Mouse (Mus musculus) embryo, embryonic 11.5 days (tissue): ENCODE data around the gene Dph1.

Source experiments
- DNase-seq: peaks from one replicate; pipeline ENCODE4 v3.0.0-alpha.2; 2012; ENCODE audit warnings: low read depth, low spot score

Dph1 gene

DNA sequence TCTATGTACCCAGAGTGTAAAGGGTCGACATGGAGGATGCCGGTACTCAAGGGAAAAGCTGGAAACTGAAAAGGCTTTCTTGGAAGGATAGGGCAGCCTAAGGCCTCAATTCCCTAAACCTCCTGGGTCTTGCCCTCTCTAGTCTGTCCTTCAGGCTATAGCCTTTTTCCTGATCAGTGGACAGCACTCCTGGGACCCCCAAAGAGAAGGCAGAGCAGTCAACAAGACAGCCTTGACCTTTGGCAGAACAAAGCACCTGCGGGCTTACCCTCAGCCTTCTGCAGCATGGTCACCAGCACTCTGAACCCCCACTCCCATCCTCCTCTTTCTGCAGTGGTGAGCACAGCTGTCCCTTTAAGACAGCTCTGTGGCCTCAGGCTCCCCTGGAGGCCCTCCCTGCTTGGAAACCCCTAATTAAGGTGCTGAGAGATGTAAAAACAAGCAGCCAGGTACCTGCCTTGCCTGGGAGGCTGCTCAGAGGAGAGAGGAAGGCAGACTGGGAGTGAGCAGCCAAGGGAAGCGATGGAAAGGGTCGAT lies at the start of gene Dph1:
TSS of gene Dph1 (minus strand) at position 337 of the 537 bp plus-strand sequence.
- DNase-seq = no peak

DNA sequence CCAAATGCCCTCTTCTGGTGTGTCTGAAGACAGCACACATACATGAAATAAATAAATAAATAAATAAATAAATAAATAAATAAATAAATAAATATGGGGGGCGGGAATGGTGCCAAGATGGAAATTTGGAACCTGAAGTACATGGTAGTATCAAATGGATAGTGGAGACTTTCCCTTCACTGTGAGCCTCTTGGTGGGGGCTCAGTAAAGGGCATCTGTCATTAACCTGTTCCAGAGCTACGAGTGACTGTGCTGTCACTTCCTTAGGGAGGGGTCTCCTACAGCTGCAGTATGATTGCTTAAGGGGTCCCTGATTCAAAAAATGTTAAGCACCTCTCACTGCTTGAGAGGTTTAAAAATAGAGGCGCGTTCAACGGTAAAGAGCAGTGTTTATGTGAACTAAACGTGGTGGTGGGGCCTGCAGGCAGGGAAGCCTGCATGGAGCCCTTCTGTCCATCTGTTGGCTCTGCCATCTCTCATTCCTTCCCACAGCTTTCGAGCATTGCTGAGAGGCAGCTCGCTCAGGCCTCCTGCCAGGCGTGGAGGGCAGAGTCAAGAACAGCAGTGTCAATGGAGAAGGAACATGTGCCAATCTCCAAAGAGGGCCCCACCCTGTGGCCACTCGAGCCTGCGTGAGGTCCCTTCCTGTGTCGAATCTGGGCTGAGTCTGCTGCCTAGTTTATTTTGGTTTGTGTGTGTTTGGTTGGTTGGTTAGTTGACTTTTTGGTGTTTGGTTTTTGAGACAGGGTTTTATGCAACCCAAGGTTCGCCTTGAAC lies 49.3 kb upstream of the Dph1 start:
- DNase-seq = no peak

DNA sequence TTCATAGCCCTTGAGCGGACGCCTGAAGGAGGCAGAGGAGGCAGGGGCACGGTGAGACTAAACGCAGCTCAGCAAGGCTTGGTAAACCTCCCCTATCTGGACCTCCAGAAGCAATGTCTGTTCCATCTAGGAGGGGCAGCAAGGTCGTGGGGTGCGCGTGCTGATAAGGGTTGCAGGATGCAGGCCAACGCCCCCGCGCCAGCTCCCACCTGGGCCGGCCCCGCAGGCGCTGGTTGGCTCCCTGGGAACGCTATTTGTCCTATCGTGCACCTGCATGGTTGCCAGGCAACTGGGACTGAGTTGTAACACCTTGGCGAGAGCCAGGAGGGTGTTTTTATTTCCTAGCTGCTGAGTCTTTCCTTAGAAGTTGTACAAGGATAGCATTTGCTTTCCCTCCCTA lies 43.7 kb upstream of the Dph1 start:
- no peak for DNase-seq

DNA sequence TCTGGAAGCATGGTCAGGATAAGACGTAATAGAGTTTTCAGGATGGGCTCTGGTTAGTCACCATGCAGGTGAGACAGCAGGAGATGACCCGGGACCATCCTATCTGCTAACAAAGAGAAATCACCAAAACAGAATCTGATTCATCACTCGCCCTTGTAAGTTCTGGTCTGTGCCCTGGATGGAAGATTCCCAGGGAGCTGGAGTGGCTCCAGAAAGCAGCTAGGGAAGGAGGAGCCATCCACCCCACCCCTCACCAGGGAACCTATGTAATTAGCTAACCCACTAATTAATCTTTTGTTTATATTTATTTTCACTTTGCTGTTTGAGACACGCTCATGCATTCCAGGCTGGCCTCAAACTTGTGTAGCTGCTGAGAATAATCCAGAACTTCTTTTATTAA lies 41.4 kb upstream of the Dph1 start:
- no peak for DNase-seq

DNA sequence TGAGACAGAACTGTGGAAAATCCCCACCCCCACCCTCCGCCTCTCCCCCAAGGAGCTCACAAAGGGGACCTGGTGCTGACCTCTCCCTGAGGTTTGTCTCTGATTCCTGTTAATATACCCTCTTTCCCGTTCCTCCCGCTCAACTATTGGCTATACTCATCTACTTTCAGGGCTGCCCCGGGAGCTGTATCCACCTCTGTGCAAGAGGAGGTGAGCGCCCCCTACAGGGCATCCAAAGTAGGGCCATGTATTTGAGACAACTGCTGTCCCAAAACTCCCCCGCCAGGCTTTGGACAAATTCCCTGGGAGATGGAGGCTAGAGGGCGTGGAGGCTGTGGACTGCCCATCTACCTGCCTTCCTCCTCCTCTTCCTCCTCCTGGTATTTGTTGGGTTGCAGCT lies 40.7 kb upstream of the Dph1 start:
- DNase-seq = no peak

DNA sequence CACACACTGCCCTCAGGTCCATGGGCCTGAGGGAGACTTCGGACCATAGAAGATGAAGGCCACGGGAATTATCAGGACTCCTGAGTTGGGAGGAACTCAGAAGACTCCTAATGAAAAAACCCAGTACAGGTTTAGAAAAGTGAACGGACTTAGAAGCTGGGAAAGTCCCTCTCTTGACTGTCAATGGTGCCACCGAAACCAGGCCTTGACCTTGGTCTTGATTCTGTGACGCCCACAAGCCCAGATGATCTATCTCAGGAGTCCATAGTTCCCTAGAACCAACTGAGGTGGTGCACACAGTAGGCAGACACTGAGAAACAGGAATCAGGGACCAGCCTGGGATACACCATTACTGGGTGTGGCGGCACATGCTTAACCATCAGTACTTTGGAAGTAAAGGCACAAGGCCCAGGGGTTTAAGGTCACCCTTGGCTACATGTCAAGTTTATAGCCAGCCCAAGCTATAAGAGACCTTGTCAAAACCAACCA lies 39.3 kb upstream of the Dph1 start:
- DNase-seq = no peak

DNA sequence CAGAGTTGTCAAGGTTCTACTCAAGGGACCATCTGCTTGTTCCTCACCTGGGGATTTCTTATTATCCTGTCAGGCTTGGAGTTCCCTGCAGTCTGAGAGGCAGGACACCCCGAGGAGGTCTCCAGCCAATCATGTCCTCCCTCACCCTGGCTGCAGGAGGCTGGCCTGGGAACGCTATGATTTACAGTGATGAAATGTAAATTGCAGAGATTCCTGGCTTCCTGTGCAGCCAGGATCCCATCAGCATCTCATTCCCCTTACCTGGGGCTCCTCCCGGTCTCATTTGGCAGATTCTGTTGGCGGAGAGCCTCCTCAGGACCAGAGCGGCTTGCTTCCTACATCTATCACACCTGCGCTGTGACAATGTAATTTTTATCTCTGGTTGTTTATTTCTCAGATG lies 38.2 kb upstream of the Dph1 start:
- DNase-seq = no peak

DNA sequence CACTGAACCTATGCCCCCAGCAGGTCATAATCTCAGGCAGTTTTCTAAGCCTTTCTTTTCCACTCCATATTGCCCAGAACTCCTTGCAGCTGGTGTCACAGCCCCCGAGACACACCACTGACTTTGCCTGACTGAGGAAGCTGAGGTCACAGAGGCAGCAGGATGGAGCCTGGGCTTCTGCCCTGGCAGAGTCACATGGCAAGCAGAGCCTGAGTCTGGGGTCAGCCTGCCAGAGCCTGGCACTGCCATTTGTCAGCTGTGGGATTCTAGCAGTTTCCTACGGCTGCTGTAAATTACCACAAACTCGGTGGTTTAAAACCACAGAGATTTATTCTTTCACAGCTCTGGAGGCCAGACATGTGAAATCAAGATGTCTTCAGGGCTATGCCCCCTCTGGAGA lies 36.6 kb upstream of the Dph1 start:
- DNase-seq = no peak

DNA sequence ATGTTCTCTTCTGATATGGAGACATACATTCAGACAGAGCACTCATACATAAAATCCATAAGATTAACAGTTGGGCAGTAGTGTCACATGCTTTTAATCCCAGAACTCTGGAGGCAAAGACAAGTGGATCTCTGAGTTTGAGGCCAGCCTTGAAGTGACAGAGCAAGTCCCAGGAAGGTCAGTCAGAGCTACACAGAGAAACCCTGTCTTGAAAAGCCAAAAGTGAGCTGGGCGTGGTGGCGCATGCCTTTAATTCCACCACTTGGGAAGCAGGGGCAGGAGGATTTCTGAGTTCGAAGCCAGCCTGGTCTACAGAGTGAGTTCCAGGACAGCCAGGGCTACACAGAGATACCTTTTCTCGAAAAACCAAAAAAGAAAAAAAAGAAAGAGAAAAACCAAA lies 33.8 kb upstream of the Dph1 start:
- no peak for DNase-seq

DNA sequence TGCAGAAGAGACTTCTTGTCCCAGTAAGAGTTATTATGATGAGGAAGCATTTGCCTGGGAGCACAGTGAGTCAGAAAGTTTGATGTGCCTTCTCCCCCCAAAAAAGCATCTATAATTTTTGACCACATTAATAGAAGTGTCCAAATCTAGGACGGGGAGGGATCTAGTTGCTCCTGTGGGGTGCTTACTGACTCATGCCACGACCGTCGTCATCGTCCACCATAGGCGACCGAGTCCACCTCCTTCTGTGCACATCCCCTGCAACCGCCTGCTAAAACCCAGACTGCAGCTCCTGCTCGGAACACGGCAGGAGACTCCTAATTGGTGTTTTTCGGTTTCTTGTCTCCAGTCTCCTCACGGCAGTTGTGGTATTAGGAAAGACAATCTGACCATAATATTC lies 33.0 kb upstream of the Dph1 start:
- DNase-seq = no peak

DNA sequence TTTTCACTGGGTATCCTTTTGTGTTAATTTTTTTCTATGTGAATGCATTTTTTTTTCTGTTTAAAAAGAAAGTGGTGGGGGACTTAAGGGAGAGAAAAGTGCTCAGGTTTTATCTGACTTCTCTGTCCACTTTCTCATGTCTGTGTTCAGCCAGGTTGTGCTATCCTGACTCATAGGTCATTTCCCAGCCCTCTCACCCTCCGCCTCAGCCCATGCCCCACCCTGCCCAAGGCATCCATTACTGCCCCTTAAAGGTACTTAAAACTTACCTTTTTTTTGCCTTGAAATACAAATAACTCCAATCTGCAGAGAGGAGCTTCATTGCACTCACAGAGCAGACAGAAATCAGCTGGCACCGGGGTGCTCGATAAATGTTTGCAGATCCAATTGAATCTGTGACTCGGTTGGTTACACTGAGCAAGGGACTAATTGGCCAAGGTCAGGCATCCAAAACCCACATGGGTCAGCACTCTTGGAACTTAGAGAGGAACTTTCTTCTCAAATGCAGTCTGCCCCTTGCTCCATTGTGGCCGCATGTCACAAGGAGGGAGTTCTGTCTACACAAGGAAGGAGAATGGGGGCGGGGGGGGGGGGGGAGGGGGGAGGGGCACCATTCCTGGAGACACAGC lies 29.6 kb upstream of the Dph1 start:
- DNase-seq = no peak

DNA sequence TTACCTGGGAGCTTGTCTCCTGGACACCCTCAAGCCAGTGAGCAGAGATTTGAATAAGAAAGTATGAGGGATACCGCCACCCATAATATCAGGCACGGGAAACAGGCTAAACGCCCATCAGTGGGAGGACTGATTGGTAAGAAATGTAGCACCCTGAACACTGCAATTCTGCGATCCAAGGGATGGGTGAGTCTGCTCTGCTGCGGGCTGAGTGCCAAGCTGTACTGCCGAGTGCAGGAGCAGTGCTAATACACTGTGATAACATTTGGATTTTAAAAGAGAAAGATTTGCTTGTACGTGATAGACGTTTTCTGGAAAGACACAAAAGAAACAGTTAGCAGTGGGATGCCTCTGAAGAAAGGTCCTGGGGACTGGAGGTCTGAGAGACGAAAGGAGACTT lies 29.1 kb upstream of the Dph1 start:
- DNase-seq = no peak

DNA sequence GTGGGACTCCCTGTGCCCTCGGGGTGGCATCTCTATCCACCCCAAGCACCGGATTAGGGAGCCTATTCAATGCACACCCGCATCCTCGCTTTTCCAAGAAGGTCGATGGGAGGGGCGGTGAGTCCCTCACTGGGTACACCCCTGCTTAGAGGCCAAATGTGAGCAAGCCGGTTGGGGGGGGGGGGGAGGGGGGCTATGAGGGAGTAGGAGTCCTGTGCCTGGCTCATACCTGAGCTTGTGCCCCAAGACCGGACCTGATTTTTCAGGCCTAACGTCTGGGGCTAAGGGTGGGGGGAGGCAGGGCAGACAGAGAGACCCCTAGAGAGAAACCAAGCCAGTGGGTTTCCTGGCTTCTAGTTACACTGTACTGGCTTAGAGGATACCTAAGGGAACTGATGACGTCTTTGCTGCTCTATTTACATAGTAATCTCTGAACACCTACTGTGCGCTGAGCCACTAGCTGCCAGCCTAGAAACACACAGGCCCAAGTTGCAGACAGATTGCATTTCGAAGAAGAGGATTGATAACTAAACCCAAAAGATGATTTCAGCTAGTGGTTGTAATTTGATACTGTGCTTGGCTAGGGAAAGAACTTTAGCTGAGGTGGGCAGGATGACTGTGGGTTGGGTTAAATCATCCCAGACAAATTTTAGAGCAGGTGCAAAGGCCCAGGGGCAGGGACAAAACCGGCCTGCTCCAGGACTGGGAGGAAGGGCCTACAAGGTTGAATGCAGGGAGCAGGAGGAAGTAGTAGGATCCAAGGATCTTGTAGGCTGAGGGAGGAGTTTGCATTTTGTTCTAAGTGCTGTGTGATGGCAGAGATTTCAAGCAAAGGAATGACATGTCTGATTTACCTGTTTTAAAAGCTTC lies 23.3 kb upstream of the Dph1 start:
- DNase-seq = no peak

DNA sequence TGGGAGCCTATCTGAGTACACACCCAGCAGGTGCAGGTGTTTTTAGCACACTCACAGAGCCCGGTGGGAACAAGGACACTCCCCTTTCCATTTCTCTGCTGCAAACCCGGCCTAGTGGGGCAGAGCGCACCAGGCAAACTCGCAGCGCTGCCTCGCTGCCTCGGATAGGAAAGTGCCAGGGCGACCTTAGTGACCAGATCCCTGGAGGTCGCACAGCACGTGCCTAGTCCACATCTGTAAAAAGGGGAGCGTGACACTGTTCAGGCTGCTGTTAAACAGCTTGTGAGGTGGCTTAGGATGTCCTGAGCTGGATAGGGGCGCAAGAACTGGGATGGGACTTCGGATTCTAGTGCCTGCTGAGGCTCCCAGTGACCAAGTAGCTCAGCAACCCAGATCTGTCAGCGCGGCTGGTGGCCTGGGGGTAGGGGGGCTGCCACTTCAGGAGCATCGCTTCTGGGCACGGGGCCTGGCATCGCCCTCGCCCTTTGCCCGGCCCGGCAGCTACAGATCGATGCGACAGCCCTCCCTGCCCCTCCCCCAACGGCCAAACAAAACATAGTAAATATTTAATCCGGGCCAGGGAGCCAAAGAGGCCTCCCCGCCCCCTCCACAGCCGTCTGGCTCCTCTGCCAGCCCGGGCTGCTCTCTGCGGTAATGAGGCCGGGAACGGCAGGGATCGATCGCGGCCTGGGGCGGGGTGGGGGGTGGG lies 22.5 kb upstream of the Dph1 start:
- DNase-seq = no peak

DNA sequence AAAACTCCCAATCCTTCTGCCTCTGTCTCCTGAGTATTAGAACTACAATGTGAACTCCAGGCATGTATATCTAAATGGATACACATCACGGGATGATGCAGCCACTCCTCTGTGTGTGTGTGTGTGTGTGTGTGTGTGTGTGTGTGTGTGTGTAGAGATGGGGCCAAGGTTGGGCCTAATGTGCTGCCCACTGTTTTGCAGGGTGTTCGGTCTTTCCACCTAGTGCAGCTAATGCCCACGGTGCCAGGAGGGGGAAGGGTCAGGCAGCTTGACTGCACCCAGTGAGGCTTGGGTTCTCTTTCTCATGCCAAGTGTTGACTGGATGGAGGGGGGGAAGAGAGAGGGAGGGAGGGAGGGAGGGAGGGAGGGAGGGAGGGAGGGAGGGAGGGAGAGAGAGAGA lies 21.8 kb upstream of the Dph1 start:
- no peak for DNase-seq

DNA sequence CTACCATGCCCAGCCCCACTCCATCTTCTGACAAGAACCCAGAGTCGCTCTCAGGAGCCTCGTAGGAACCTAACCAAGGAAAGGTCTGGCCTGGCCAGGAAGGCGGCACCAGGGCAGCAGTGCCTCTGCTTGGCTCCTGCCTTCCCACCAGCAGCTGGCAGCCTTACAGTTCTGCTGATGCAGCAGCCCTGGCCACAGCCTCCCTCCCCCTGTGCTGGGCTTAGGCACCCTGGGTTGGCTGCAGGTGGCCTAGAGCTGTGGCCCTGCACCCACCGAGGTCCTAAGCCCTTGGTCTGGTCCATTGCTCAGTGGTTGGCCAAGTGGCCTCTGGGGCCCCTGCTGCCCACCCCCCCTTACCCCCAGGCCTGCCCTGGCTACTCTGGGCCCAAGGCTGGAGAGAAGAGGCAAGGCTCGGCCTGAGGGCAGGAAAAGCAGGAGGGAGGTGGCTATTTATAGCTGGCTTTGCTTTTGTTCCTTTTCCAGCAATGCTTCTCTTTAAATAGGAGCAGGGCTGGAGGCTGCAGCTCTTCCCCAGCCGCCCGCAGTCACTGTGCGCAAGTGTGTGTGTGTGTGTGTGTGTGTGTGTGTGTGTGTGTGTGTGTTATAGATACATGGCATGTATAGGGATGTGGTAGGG lies 21.1 kb upstream of the Dph1 start:
- DNase-seq = no peak

DNA sequence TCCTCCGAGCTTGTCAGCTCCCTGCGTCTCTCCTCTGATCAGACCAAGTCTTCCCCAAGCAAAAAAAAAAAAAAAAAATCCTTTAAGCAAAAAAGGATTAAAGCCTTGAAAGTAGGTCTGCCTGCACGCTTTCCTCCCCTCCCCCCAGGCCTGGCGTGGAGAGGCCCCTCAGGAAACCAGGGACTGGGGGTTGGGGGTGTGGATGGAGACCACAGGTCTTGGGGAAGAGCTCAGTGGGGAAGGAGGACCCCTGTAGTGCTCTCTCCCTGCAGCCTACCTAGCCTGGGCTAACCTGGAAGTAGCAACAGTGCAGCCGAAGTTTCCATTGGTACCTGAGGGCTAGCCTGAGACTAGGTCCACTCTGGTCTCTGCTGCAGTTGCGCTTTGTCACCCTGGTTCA lies 19.7 kb upstream of the Dph1 start:
- no peak for DNase-seq

DNA sequence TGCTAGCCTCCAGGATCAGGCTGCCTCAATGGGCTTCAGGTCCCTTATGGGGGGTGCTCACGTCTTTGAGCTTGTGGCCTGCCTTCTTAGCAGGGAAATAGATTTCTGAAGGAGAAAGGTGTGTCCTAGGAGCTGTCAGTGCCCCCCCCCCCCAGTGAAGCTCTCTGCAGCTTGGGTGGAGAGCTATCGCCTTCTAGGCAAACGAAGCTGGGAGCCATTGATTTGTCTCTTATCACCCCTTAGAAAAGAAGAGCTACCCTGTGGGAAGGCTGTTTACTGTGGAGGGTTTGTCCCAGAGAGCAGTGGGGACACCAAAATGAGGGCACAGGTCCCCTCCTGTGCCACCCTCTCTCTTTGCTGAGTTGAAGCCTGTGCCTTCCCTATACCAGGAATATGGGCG lies 19.1 kb upstream of the Dph1 start:
- DNase-seq = no peak

DNA sequence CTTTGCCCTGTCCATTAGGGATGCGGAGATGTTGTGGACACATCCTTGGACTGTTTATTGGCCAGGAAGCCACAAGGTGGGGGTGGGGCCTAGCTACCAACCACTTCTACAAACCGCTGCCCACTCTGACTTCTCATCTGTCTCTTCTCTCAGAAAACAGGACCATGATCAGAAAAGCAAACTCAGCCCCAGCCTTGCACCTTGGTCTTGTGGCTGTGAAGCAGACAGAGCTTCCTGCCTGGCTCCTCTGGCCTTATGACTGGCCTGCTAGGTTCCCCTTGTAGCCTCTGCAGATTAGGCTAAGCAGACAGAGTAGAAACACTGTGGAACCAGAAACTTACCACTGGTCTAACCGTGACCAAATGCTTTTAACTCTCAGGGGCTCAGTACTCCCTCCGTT lies 18.3 kb upstream of the Dph1 start:
- no peak for DNase-seq

DNA sequence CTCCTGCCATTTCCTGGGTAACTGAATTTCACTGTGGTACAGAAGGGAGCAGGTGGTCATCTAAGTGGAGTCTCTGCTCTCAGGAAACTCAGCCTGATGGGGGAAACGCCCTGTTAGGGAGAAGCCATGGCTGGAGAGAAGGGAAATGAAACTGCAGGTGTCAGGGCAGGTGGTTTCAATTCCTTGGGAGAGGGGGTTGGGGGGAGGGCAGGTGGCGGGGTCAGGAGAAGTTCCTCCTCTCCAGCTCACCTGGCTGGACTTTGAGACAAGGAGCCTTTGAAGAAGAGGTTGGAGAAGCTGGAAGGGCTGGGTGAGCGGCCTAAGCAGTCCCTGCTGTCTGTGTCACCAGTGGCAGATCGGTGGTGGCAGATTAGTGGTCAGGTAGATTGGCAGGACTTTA lies 15.3 kb upstream of the Dph1 start:
- DNase-seq = no peak

DNA sequence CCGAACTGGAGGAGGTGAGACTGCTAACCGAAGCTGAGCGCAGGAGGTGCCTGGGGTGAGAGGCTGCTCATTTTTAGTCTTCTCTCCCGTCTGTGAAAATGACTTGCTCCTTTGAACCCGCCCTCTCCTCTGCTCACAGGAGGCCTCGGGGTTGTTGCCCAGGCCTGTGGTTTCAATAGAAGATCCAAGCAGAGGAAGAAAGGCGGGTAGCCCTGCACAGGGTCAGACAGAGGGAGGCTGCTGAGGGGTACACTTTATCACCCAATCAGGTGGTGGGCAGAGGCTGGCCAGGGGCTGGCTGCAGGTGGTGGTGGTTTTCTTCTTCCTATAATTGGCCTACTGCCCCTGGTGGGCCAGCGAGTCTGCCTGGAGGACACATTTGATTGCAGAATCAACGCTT lies 13.4 kb upstream of the Dph1 start:
- no peak for DNase-seq
